Mouse (Mus musculus) right cerebral cortex, postnatal 10 days (tissue): ENCODE results near the gene Gm5926.
"Not testable (repeated sequence)": the region's sequence is repeated elsewhere in the genome, so short reads cannot be mapped to it uniquely, and the experiment has no call there.

ENCODE experiments used
- DNase-seq, 2 experiments: peaks; one replicate each; pipeline ENCODE4 v3.0.0; 2021; ENCODE audit warnings: low spot score in 2 of 2

Gm5926 gene

DNA sequence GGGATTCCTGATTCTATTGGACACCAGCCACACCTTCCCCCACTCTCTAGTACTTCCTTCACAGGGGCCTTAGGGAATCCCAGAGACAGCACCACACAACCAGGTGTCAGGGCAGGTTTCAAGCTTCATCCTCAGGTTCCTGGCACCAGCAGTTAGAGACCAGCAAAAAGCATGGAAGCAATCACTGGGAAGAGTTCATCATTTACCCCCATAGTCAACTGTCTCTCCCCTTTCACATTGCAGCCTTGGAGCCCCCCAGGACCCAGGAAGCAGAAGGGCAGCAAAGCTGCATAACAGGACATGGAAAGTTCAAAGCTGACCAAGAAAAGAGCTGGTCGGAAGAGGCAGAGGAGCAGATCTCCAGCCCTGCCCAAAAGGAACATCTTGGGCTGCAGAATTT lies at the start of gene Gm5926:
TSS of gene Gm5926 (plus strand) at position 301 of the 400 bp plus-strand sequence.
- DNase-seq = not testable (repeated sequence)

- DNase-seq = not testable (repeated sequence)
Observed at GRCm38 (mm10) chrX:32601008-32601407, 49.5 kb upstream of the Gm5926 start.

DNA sequence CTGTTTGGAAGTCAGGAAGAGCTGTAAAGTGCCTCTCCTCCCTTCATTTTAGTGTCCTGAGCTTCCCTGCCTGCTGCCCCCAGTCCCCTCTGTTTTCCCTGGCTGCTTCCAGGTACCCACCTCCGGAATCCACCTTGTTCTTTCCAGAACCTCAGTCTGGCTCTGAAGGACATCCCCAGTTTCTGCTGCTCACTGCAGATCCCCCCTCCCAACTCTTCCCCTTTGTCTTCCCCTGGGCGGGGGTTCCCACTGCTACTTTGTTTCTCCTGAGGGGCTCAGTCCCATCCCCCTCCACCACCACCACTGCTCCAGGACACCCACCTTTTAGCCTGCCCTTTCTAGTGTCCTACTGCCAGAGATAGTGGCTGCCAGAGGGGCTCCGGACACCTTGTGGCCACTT lies 49.1 kb upstream of the Gm5926 start:
- not testable (repeated sequence) for DNase-seq
